Mouse (Mus musculus): ENCODE results near the gene Psip1. TPM values are rescaled to one million over a fixed set of nuclear protein-coding genes. Genes with fewer than 3 reads are reported as not detected.

Psip1 gene
- total RNA-seq, 2 experiments from 2014 or later: 182 to 200 TPM

DNA sequence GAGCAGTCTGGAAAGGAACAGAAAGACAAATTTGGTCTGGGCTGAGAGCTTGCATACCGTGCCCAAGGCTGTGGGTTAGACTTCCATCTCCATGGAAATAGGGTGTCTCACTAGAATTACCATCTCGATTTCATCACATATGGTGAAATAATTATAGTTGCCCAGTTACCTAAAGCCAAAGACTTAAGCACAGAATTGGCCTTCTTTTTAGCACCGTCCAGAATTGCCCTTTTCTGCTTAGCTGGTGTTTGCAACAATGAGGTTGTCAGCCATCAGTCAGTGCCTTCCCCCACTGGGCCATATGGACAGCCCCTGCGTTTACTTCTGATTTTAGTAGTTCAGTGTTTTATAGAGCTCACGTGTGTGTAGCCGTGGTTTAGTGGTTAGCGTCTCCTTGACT is 54.3 kb downstream of the Psip1 start:
- intact Hi-C loops (cut with DNase I): no loop called here
- DNase-seq (ENCODE audit: low spot score in 2 of 2): no peak

- no peak for DNase-seq (ENCODE audit: low spot score in 2 of 2)
- intact Hi-C loops (cut with DNase I): no loop called here
Observed at GRCm38 (mm10) chr4:83428845-83429244, 57.4 kb downstream of the Psip1 start.

- intact Hi-C loops (cut with DNase I): no loop called here
- DNase-seq (ENCODE audit: low spot score in 2 of 2): no peak
Observed at GRCm38 (mm10) chr4:83427696-83428095, 58.6 kb downstream of the Psip1 start.

DNA sequence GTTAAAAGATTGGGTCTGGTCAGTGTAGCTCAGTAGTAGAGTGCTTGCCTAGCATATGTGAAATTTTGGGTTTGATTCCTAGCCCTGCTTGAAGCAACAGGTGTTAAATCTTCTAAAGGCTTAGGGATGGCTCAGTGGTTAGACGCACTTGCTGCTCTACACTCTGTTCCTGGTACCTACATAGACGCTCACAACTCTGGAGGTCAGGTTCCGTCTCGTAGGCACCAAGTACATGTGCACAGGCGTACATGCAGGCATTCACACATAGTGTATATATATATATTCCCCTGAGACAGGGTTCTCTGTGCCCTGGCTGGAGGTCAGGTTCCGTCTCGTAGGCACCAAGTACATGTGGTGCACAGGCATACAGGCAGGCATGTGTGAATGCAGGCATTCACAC is 59.1 kb downstream of the Psip1 start:
- no peak for DNase-seq (ENCODE audit: low spot score in 2 of 2)

GRCm38 (mm10) chr4:83425119-83425518 is 61.1 kb downstream of the Psip1 start:
- intact Hi-C loops (cut with DNase I): no loop called here
- no peak for DNase-seq (ENCODE audit: low spot score in 2 of 2)

More for the DNA sequence above, 59.1 kb downstream of the Psip1 start:
- intact Hi-C loops (cut with DNase I): no loop called here

DNA sequence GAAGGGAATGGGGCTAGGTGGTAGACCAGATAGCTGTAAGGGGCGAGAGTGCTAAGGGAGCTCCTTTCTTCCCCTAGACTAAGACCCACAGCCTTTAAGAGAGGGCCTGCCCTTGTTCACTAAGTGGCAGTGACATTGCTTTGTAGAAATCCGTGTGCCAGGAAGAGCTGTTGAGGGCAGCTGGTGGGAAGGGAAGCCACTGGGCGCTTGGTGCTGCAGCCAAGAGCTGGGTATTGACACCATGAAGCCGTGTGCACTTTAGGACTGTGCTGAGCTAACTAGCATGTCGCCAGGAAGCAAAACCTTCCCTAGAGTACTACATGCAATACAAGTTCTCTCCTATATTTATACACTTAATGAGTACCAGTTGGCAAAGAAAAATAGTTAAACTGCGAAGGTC is 62.6 kb downstream of the Psip1 start:
- intact Hi-C loops (cut with DNase I): no loop called here
- no peak for DNase-seq (ENCODE audit: low spot score in 2 of 2)

GRCm38 (mm10) chr4:83418781-83419180 is 67.5 kb downstream of the Psip1 start:
- intact Hi-C loops (cut with DNase I): loop anchor here (10.0 kb wide), 1 partner anchor 156 kb away; no protein-coding TSS in a partner anchor
- no peak for DNase-seq (ENCODE audit: low spot score in 2 of 2)

DNA sequence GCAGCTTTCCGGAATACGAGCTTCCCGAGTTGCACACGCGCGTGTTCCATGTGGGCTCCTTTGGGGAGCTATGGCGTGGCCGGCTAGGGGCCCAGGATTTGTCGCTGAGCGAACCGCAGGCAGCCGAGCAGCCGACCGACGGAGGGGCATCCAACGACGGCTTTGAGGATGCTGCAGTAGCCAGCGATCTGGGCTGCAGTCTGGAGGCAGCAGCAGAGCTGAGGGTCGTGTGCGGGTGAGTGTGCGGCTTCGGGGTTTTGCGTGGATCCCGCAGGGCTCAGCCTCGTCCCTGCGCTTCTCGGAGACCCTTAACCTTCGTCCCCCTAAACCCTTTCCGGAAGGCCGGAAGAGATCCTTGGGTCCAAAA is 68.5 kb downstream of the Psip1 start:
- DNase-seq (ENCODE audit: low spot score in 2 of 2): no peak
- intact Hi-C loops (cut with DNase I): loop anchor here (10.0 kb wide), 1 partner anchor 157 kb away; no protein-coding TSS in a partner anchor

GRCm38 (mm10) chr4:83417160-83417819 is 69.0 kb downstream of the Psip1 start, which contains the start of gene Snapc3:
Gene Snapc3 (plus strand): TSS chr4:83417724.
- peak; percentile 96 to 97 for DNase-seq (ENCODE audit: low spot score in 2 of 2)
- intact Hi-C loops (cut with DNase I): loop anchor here (10.0 kb wide), 1 partner anchor 158 kb away; no protein-coding TSS in a partner anchor

- no peak for DNase-seq (ENCODE audit: low spot score in 2 of 2)
- intact Hi-C loops (cut with DNase I): loop anchor here (5.0 to 10.0 kb wide), 2 partner anchors 112 to 160 kb away; no protein-coding TSS in a partner anchor
Observed at GRCm38 (mm10) chr4:83414241-83414824, 71.9 kb downstream of the Psip1 start.

DNA sequence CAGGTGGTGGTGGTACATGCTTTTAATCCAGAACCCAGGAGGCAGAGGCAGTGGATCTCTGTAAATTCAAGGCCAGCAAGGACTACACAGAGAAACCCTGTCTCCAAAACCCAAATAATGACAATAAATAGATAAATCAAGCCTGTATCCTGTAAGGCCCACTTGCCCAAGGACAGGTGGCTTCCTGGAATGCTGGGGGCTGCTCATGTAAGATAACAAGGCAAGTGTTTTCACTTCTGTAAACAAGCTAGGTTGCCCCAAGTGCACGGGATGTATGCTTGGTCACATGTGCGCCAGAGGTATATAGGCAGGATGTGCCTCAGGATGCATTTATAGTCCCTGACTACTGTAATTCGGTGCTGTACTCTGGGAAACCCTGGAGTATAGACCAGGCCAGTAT is 74.2 kb downstream of the Psip1 start:
- no peak for DNase-seq (ENCODE audit: low spot score in 2 of 2)
- intact Hi-C loops (cut with DNase I): loop anchor here (5.0 to 10.0 kb wide), 2 partner anchors 110 to 163 kb away; no protein-coding TSS in a partner anchor

- intact Hi-C loops (cut with DNase I): loop anchor here (2.0 to 10.0 kb wide), 3 partner anchors 108 to 165 kb away; no protein-coding TSS in a partner anchor
- DNase-seq (ENCODE audit: low spot score in 2 of 2): peak in 1 of 2 experiments; percentile 30
Observed at GRCm38 (mm10) chr4:83409867-83410505, 76.3 kb downstream of the Psip1 start.

DNA sequence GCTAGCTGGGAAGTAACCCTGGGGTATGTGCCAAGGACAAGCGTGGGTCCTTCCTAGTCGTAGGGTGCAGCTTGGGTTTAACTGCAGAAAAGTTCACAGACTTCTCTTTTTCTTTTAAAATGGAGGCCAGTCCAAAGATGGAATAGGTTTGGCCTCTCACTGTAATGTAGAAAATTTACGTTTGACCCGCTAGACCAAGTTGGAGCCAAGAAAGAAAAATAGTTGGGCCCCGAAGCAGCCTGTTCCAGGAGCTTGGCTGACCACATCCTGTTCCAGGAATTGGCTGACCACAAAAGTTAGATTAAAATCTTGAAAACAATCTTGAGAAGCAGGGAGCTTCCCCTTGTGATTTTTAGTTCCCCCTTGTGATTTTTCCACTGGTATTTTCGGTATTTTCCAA is 78.6 kb downstream of the Psip1 start:
- intact Hi-C loops (cut with DNase I): loop anchor here (2.0 kb wide), 1 partner anchor 145 kb away; no protein-coding TSS in a partner anchor
- DNase-seq (ENCODE audit: low spot score in 2 of 2): no peak

Other genes with a start within 250 kb of the Psip1 start
- 10 to 100 TPM; 46.6 to 54.0 TPM for gene Ttc39b, start 162.2 kb downstream of the Psip1 start, total RNA-seq (2021)
- 10 to 100 TPM; 40.3 to 43.8 TPM for gene Snapc3, start 68.7 kb downstream of the Psip1 start, total RNA-seq (2021)
- gene Ccdc171, start 39.1 kb upstream of the Psip1 start, total RNA-seq (2021): 1 to 10 TPM; 1.7 to 2.4 TPM

All from left cerebral cortex, postnatal 14 days (tissue).